Mouse (Mus musculus): ENCODE data around the gene Twsg1. TPM values are rescaled to one million over a fixed set of nuclear protein-coding genes. Genes with fewer than 3 reads are reported as not detected.

Twsg1 gene
- polyA plus RNA-seq, 1 experiment from 2014 or later, result 121 TPM

DNA sequence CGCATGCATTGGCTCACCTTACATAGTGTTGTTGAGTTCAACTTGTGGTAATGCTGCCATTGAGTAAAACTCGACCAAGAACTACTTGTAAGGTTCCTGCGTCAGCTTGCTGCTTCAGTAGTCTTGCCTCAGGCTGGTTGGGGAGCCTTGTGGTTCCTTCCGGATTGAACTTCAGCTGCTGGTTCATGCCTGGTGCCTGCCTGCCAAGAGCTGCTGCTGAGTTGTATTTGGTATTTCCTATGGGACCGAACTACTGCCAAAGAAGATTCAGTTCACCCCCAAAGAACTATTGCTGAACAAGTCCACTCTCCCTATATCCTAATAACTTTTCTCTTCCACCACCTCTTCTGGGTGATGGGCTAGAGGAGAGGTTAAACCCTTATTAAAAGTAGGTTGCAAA is 61.5 kb downstream of the Twsg1 start:
- Histone ChIP-seq H3K4me2 (ENCODE audit: low read length) (no peak overlapping the region), H3K36me3 (ENCODE audit: control insufficient read depth, insufficient read depth, low read length) (no peaks in the 10 kb centered on the region), H3K9ac (ENCODE audit: low read length) (no peak overlapping the region), H3K4me1 (ENCODE audit: control insufficient read depth in 2 of 2, insufficient read depth in 2 of 2, low read length in 2 of 2) (peaks cover 2 to 9% of the 10 kb centered on the region in 2 experiments), H3K27me3 (ENCODE audit: control insufficient read depth, insufficient read depth, low read length) (no peaks in the 10 kb centered on the region), H3K9me3 (ENCODE audit: control insufficient read depth, low read length) (no peaks in the 10 kb centered on the region), H3K4me3 (ENCODE audit: control insufficient read depth in 1 of 2, insufficient read depth in 1 of 2, low read depth in 1 of 2, low read length in 2 of 2) (no peak overlapping the region), H3K27ac (replicated peaks in 1 of 2; ENCODE audit: control insufficient read depth in 1 of 2, insufficient read depth in 1 of 2, low read depth in 2 of 2, low read length in 2 of 2) (no peak overlapping the region)
- 80% methylated on average over 5 of the region's 5 CpGs for WGBS
- ATAC-seq (ENCODE audit: insufficient number of reproducible peaks, insufficient read depth, low FRiP score, low read depth), result no peak

DNA sequence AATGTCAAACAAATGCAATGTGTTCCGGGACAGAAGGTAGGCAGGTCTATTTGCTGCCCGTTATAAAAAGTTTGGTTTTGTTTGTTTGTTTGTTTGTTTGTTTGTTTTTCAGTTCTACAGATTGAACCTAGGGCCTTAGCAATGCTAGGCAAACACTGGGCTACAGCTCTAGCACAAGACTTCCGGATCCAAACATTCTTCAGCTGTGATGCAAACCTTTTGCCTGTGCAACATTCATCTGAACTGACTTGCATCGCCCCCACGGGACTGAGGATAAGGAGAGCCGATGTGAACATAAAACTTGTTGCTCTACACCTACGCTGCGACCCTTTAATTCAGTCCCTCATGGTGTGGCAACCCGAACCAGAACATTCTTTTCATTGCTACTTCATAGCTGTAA is 64.5 kb downstream of the Twsg1 start:
- peak overlapping the region; percentile 95 for H3K9ac ChIP-seq (ENCODE audit: low read length)
- H3K36me3 ChIP-seq (ENCODE audit: control insufficient read depth, insufficient read depth, low read length), result no peaks in the 10 kb centered on the region
- H3K27ac ChIP-seq (replicated peaks in 1 of 2; ENCODE audit: control insufficient read depth in 1 of 2, insufficient read depth in 1 of 2, low read depth in 2 of 2, low read length in 2 of 2), result peak overlapping the region; percentile 92 to 97
- ATAC-seq (ENCODE audit: insufficient number of reproducible peaks, insufficient read depth, low FRiP score, low read depth), result no peak
- no peaks in the 10 kb centered on the region for H3K27me3 ChIP-seq (ENCODE audit: control insufficient read depth, insufficient read depth, low read length)
- H3K4me2 ChIP-seq (ENCODE audit: low read length), result peak overlapping the region; percentile 98
- peaks cover 2 to 21% of the 10 kb centered on the region in 2 experiments for H3K4me1 ChIP-seq (ENCODE audit: control insufficient read depth in 2 of 2, insufficient read depth in 2 of 2, low read length in 2 of 2)
- WGBS, result 55% methylated on average over 9 of the region's 9 CpGs
- H3K4me3 ChIP-seq (ENCODE audit: control insufficient read depth in 1 of 2, insufficient read depth in 1 of 2, low read depth in 1 of 2, low read length in 2 of 2), result peak overlapping the region; percentile 5 to 98; a peak in 3 of 4 replicates
- H3K9me3 ChIP-seq (ENCODE audit: control insufficient read depth, low read length), result no peaks in the 10 kb centered on the region

DNA sequence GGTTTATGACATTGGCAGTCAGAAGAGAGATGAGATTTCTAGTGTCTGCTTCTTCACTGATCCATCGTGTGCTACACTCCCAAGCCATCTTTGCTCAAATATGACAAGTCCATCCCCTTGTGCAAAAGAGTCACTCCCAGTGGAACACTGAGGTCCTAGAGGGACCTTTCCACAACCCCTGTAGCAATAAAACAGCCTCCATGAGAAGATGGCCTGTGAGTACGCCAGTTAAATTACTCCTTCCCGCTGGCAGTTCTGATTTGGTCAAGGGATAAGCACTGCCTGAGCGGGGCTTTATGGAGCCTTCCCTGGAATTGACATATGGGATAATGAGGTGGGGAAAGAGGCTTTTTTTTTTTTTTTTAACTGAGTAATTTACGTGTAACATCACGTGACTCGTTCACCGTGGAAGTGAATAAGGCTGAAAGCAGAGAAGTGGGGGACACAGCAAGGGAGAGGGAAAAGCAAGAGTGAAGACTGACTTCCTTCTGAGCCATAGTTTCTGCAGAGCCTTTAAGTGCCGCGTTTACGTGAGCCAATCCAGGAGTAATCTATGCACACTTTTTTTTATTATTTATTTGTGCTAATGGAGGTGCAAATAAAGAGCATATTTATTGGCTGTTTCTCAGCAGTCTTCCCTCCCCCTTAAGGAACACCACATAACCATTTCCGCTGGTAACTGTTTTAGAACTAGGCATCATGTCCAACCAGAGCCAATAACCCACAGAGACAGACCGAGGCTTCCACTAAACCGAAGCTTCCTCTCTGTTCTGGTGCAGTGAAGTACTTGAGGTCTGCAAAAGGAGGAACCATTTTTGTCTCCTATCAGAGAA is 65.1 kb downstream of the Twsg1 start, which contains the start of gene Ralbp1:
Ralbp1 (minus strand) TSS at position 102 of the 833 bp plus-strand sequence.
- no peaks in the 10 kb centered on the region for H3K27me3 ChIP-seq (ENCODE audit: control insufficient read depth, insufficient read depth, low read length)
- H3K27ac ChIP-seq (replicated peaks in 1 of 2; ENCODE audit: control insufficient read depth in 1 of 2, insufficient read depth in 1 of 2, low read depth in 2 of 2, low read length in 2 of 2), result peak within 1 kb of the TSS; percentile 92 to 97
- H3K9ac ChIP-seq (ENCODE audit: low read length), result peak within 1 kb of the TSS; percentile 95
- H3K4me2 ChIP-seq (ENCODE audit: low read length), result peak within 1 kb of the TSS; percentile 98
- ATAC-seq (ENCODE audit: insufficient number of reproducible peaks, insufficient read depth, low FRiP score, low read depth), result no peak
- H3K9me3 ChIP-seq (ENCODE audit: control insufficient read depth, low read length), result no peaks in the 10 kb centered on the region
- 7% methylated on average over 14 of the region's 14 CpGs for WGBS
- H3K4me3 ChIP-seq (ENCODE audit: control insufficient read depth in 1 of 2, insufficient read depth in 1 of 2, low read depth in 1 of 2, low read length in 2 of 2), result peak within 1 kb of the TSS; percentile 98
- no peaks in the 10 kb centered on the region for H3K36me3 ChIP-seq (ENCODE audit: control insufficient read depth, insufficient read depth, low read length)
- peaks cover 6 to 28% of the 10 kb centered on the region in 2 experiments for H3K4me1 ChIP-seq (ENCODE audit: control insufficient read depth in 2 of 2, insufficient read depth in 2 of 2, low read length in 2 of 2)

DNA sequence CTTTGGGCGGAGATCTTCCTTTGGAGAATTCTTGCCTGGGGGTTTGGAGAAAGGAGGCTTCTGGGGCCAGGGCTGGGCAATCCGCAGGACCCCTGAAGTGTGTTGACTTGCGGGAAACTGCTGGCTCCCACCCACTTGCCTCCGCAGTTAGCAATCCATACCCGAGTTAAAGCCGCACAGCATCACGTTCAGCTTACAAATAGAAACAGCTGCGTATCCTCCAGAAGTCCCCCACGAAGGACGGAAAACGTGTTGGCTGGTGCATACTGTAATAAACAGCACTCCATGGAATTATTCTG is 65.7 kb downstream of the Twsg1 start:
- Histone ChIP-seq H3K9ac (ENCODE audit: low read length) (peak overlapping the region; percentile 95), H3K4me3 (ENCODE audit: control insufficient read depth in 1 of 2, insufficient read depth in 1 of 2, low read depth in 1 of 2, low read length in 2 of 2) (peak overlapping the region; percentile 77 to 98), H3K4me2 (ENCODE audit: low read length) (peak overlapping the region; percentile 98), H3K27ac (replicated peaks in 1 of 2; ENCODE audit: control insufficient read depth in 1 of 2, insufficient read depth in 1 of 2, low read depth in 2 of 2, low read length in 2 of 2) (peak overlapping the region; percentile 92 to 97), H3K27me3 (ENCODE audit: control insufficient read depth, insufficient read depth, low read length) (no peaks in the 10 kb centered on the region), H3K9me3 (ENCODE audit: control insufficient read depth, low read length) (no peaks in the 10 kb centered on the region), H3K4me1 (ENCODE audit: control insufficient read depth in 2 of 2, insufficient read depth in 2 of 2, low read length in 2 of 2) (peaks cover 6 to 29% of the 10 kb centered on the region in 2 experiments), H3K36me3 (ENCODE audit: control insufficient read depth, insufficient read depth, low read length) (no peaks in the 10 kb centered on the region)
- ATAC-seq (ENCODE audit: insufficient number of reproducible peaks, insufficient read depth, low FRiP score, low read depth), result no peak
- WGBS, result 0% methylated on average over 11 of the region's 11 CpGs

DNA sequence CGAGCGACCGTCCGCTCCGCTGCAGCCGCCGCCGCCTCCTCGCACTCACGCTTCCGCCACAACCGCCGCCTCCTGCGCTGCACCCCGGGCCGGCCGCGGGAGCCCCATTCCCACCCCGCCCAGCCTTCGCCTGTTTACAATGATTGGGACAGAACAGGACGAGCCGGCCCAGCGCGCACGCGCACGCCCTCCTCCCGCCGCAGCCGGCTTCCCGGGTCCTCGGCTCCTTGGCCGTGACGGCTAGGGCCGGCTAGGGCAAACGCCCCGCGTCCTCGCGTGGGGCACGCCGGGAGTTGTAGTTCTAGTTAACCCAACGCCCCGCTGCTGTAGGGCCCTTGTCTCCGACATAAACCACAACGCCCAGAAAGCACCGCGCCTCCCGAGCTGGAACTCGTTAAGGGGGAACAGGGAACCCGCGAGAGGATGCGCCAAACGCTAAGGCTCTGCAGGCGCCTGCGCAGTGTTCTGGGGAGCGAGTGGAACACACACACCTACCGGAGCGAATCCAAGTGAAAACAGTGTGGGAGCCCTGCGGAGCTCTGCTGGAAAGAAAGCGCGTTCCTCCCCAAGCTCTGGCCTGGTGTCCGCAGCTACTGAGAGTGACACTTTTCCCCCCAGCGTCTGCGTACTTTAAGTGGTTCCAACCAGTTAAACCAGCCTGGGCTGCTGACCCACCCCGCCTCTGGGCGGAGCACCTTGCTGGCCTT is 66.2 kb downstream of the Twsg1 start:
- Histone ChIP-seq H3K9ac (ENCODE audit: low read length) (peak overlapping the region; percentile 95), H3K4me3 (ENCODE audit: control insufficient read depth in 1 of 2, insufficient read depth in 1 of 2, low read depth in 1 of 2, low read length in 2 of 2) (peak overlapping the region; percentile 98), H3K4me1 (ENCODE audit: control insufficient read depth in 2 of 2, insufficient read depth in 2 of 2, low read length in 2 of 2) (peaks cover 6 to 29% of the 10 kb centered on the region in 2 experiments), H3K9me3 (ENCODE audit: control insufficient read depth, low read length) (no peaks in the 10 kb centered on the region), H3K27me3 (ENCODE audit: control insufficient read depth, insufficient read depth, low read length) (no peaks in the 10 kb centered on the region), H3K4me2 (ENCODE audit: low read length) (peak overlapping the region; percentile 98), H3K27ac (replicated peaks in 1 of 2; ENCODE audit: control insufficient read depth in 1 of 2, insufficient read depth in 1 of 2, low read depth in 2 of 2, low read length in 2 of 2) (peak overlapping the region; percentile 92 to 97), H3K36me3 (ENCODE audit: control insufficient read depth, insufficient read depth, low read length) (no peaks in the 10 kb centered on the region)
- peak; percentile 97 for ATAC-seq (ENCODE audit: insufficient number of reproducible peaks, insufficient read depth, low FRiP score, low read depth)
- WGBS, result under 1% methylated on average over 67 of the region's 67 CpGs

DNA sequence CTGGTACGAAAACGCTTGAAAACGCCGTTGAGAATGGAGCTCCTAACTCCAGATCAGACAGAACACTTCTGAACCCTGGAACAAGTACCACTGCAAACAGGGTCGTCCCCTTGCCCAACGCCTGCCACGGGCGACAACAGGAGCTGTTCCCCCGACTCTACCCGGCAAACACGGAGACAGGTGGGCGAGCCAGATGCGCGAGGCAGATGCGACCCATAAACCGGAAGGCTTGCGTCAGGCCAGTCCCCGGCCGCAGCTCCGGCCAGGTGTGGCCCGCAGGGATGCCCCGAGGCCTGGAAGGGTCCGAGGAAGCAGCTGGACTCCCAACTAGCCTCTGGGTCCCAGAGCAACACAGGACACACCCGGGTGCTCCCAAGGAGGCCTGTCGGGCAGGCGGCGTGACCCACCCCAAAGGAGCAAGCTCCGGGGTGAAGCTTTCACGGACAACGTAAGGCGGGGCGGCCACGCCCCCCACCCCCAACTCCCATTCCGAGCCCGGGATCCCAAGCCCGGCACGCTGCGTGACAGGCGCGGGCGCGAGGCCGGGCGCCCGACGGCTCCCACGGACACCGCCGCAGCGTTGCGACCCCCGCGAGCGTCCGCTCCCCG is 66.9 kb downstream of the Twsg1 start:
- H3K4me1 ChIP-seq (ENCODE audit: control insufficient read depth in 2 of 2, insufficient read depth in 2 of 2, low read length in 2 of 2), result peaks cover 6 to 29% of the 10 kb centered on the region in 2 experiments
- no peaks in the 10 kb centered on the region for H3K27me3 ChIP-seq (ENCODE audit: control insufficient read depth, insufficient read depth, low read length)
- H3K4me2 ChIP-seq (ENCODE audit: low read length), result peak overlapping the region; percentile 96
- peak overlapping the region; percentile 95 for H3K9ac ChIP-seq (ENCODE audit: low read length)
- under 1% methylated on average over 50 of the region's 56 CpGs for WGBS
- H3K9me3 ChIP-seq (ENCODE audit: control insufficient read depth, low read length), result no peaks in the 10 kb centered on the region
- H3K27ac ChIP-seq (replicated peaks in 1 of 2; ENCODE audit: control insufficient read depth in 1 of 2, insufficient read depth in 1 of 2, low read depth in 2 of 2, low read length in 2 of 2), result peak overlapping the region; percentile 70 to 92
- no peaks in the 10 kb centered on the region for H3K36me3 ChIP-seq (ENCODE audit: control insufficient read depth, insufficient read depth, low read length)
- peak overlapping the region; percentile 98 for H3K4me3 ChIP-seq (ENCODE audit: control insufficient read depth in 1 of 2, insufficient read depth in 1 of 2, low read depth in 1 of 2, low read length in 2 of 2)
- peak; percentile 7 for ATAC-seq (ENCODE audit: insufficient number of reproducible peaks, insufficient read depth, low FRiP score, low read depth)

DNA sequence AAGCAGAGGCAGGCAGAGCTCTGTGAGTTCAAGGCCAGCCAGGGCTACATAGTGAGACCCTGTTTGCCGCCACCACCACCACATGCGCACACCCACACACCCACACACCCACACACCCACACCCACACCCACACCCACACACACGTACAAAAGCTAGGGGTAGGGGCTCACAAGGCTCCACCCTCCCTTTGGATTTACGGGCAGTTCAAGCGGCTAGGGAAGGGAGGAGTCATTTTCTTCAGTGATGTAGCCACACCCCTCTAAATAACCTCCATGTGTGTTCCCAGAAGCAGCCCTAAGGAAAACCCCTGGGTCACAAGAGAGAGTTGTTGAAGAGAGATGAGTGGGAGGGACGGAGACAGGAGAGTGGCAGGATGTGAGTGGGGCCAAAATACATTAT is 74.0 kb downstream of the Twsg1 start:
- no peaks in the 10 kb centered on the region for H3K36me3 ChIP-seq (ENCODE audit: control insufficient read depth, insufficient read depth, low read length)
- ATAC-seq (ENCODE audit: insufficient number of reproducible peaks, insufficient read depth, low FRiP score, low read depth), result no peak
- no peaks in the 10 kb centered on the region for H3K9me3 ChIP-seq (ENCODE audit: control insufficient read depth, low read length)
- H3K4me3 ChIP-seq (ENCODE audit: control insufficient read depth in 1 of 2, insufficient read depth in 1 of 2, low read depth in 1 of 2, low read length in 2 of 2), result no peak overlapping the region
- H3K4me2 ChIP-seq (ENCODE audit: low read length), result no peak overlapping the region
- no peaks in the 10 kb centered on the region for H3K27me3 ChIP-seq (ENCODE audit: control insufficient read depth, insufficient read depth, low read length)
- no peak overlapping the region for H3K9ac ChIP-seq (ENCODE audit: low read length)
- no peak overlapping the region for H3K27ac ChIP-seq (replicated peaks in 1 of 2; ENCODE audit: control insufficient read depth in 1 of 2, insufficient read depth in 1 of 2, low read depth in 2 of 2, low read length in 2 of 2)
- peaks cover 3 to 14% of the 10 kb centered on the region in 2 experiments for H3K4me1 ChIP-seq (ENCODE audit: control insufficient read depth in 2 of 2, insufficient read depth in 2 of 2, low read length in 2 of 2)
- 72% methylated on average over 6 of the region's 6 CpGs for WGBS

Data from heart, embryonic 14.5 days (tissue).